Mouse (Mus musculus): Measurements from ENCODE around the gene Kcns1. TPM values are rescaled to one million over a fixed set of nuclear protein-coding genes. Genes with fewer than 3 reads are reported as not detected.
"Not testable (repeated sequence)": the region's sequence is repeated elsewhere in the genome, so short reads cannot be mapped to it uniquely, and the experiment has no call there.

Gene Kcns1
- total and polyA plus RNA-seq, 3 experiments: 0.11 to 0.34 TPM; not detected in 1

- Histone ChIP-seq H3K9me3 (replicated peaks; ENCODE audit: low read length) (peaks cover 2% of the 10 kb centered on the region), H3K4me3 (replicated peaks in 1 of 3; ENCODE audit: low read depth in 2 of 3, low read length in 2 of 3, poor library complexity in 1 of 3) (no peak overlapping the region), H3K79me2 (replicated peaks; ENCODE audit: control insufficient read depth, extremely low read depth, insufficient read depth, poor library complexity, severe bottlenecking) (no peaks in the 10 kb centered on the region), H3K36me3 (replicated peaks in 1 of 2; ENCODE audit: control insufficient read depth in 1 of 2, insufficient read depth in 1 of 2, low read length in 1 of 2) (no peaks in the 10 kb centered on the region), H3K4me2 (ENCODE audit: insufficient read depth, low read depth, poor library complexity, severe bottlenecking) (no peak overlapping the region), H3K27me3 (replicated peaks) (no peaks in the 10 kb centered on the region), H3K9ac (ENCODE audit: insufficient read depth, low read depth) (no peak overlapping the region), H3K27ac (ENCODE audit: insufficient read depth, low read depth) (no peak overlapping the region), H3K4me1 (ENCODE audit: control insufficient read depth in 1 of 2, insufficient read depth in 2 of 2) (peaks cover 9 to 20% of the 10 kb centered on the region in 2 experiments; a peak in 3 of 4 replicates)
- no peak for DNase-seq (ENCODE audit: extremely low read depth)
- TF ChIP-seq MAX (IDR thresholded peaks at IDR 0.05; ENCODE audit: low read length): no peak
- TF ChIP-seq TBP (conservative IDR thresholded peaks at IDR 0.05; ENCODE audit: low read depth, low read length): no peak
- no peak for TF ChIP-seq CHD1 (IDR thresholded peaks at IDR 0.05; ENCODE audit: low read depth, low read length)
- no peak for TF ChIP-seq ZKSCAN1 (IDR thresholded peaks at IDR 0.05; ENCODE audit: borderline replicate concordance, low read depth, low read length)
- dilution Hi-C loops (cut with MboI; ENCODE audit: extremely low pct_ligation_motif_present, extremely low pct_unique_long_range_greater_than_20kb, low sequenced_read_pairs): no loop called here
- in situ Hi-C loops (cut with MboI; ENCODE audit: low pct_ligation_motif_present, low pct_unique_long_range_greater_than_20kb, low sequenced_read_pairs): no loop called here
Observed at GRCm38 (mm10) chr2:164206676-164207075, 35.8 kb upstream of the Kcns1 start.

- H3K79me2 ChIP-seq (replicated peaks; ENCODE audit: control insufficient read depth, extremely low read depth, insufficient read depth, poor library complexity, severe bottlenecking); H3K36me3 ChIP-seq (replicated peaks in 1 of 2; ENCODE audit: control insufficient read depth in 1 of 2, insufficient read depth in 1 of 2, low read length in 1 of 2); in situ Hi-C loops (cut with MboI; ENCODE audit: low pct_ligation_motif_present, low pct_unique_long_range_greater_than_20kb, low sequenced_read_pairs); H3K4me2 ChIP-seq (ENCODE audit: insufficient read depth, low read depth, poor library complexity, severe bottlenecking); H3K27me3 ChIP-seq (replicated peaks); dilution Hi-C loops (cut with MboI; ENCODE audit: extremely low pct_ligation_motif_present, extremely low pct_unique_long_range_greater_than_20kb, low sequenced_read_pairs); H3K9ac ChIP-seq (ENCODE audit: insufficient read depth, low read depth); H3K9me3 ChIP-seq (replicated peaks; ENCODE audit: low read length); H3K27ac ChIP-seq (ENCODE audit: insufficient read depth, low read depth); DNase-seq (ENCODE audit: extremely low read depth); H3K4me3 ChIP-seq (replicated peaks in 1 of 3; ENCODE audit: low read depth in 2 of 3, low read length in 2 of 3, poor library complexity in 1 of 3): not testable (repeated sequence)
- peaks cover 9 to 17% of the 10 kb centered on the region in 2 experiments; a peak in 3 of 4 replicates for H3K4me1 ChIP-seq (ENCODE audit: control insufficient read depth in 1 of 2, insufficient read depth in 2 of 2)
Observed at GRCm38 (mm10) chr2:164206011-164206410, 35.1 kb upstream of the Kcns1 start.

GRCm38 (mm10) chr2:164199626-164200327 lies 28.9 kb upstream of the Kcns1 start, which contains the start of gene Wfdc15a:
Gene Wfdc15a (minus strand): TSS chr2:164200130.
- no peaks in the 10 kb centered on the region for H3K79me2 ChIP-seq (replicated peaks; ENCODE audit: control insufficient read depth, extremely low read depth, insufficient read depth, poor library complexity, severe bottlenecking)
- H3K27me3 ChIP-seq (replicated peaks): no peaks in the 10 kb centered on the region
- in situ Hi-C loops (cut with MboI; ENCODE audit: low pct_ligation_motif_present, low pct_unique_long_range_greater_than_20kb, low sequenced_read_pairs) (no loop called here), dilution Hi-C loops (cut with MboI; ENCODE audit: extremely low pct_ligation_motif_present, extremely low pct_unique_long_range_greater_than_20kb, low sequenced_read_pairs) (no loop called here)
- no peaks in the 10 kb centered on the region for H3K36me3 ChIP-seq (replicated peaks in 1 of 2; ENCODE audit: control insufficient read depth in 1 of 2, insufficient read depth in 1 of 2, low read length in 1 of 2)
- no peak within 1 kb of the TSS for H3K27ac ChIP-seq (ENCODE audit: insufficient read depth, low read depth)
- no peak within 1 kb of the TSS for H3K9ac ChIP-seq (ENCODE audit: insufficient read depth, low read depth)
- H3K4me3 ChIP-seq (replicated peaks in 1 of 3; ENCODE audit: low read depth in 2 of 3, low read length in 2 of 3, poor library complexity in 1 of 3): no peak within 1 kb of the TSS
- DNase-seq (ENCODE audit: extremely low read depth): no peak
- H3K4me2 ChIP-seq (ENCODE audit: insufficient read depth, low read depth, poor library complexity, severe bottlenecking): no peak within 1 kb of the TSS
- TF ChIP-seq POLR2A (IDR thresholded peaks at IDR 0.05; ENCODE audit: low read depth, low read length) (no peak), CTCF (conservative IDR thresholded peaks at IDR 0.05 in 1 of 2, IDR thresholded peaks at IDR 0.05 in 1 of 2; ENCODE audit: low read depth in 2 of 2, low read length in 2 of 2) (no peak), ZMIZ1 (IDR thresholded peaks at IDR 0.05; ENCODE audit: low read depth, low read length) (no peak), SMC3 (IDR thresholded peaks at IDR 0.05; ENCODE audit: low read depth, low read length) (no peak), UBTF (IDR thresholded peaks at IDR 0.05; ENCODE audit: low read depth, low read length) (no peak), GABPA (IDR thresholded peaks at IDR 0.05; ENCODE audit: insufficient replicate concordance, low read depth, low read length) (no peak), NELFE (IDR thresholded peaks at IDR 0.05; ENCODE audit: low read depth, low read length) (no peak), TBP (conservative IDR thresholded peaks at IDR 0.05; ENCODE audit: low read depth, low read length) (no peak), CHD1 (IDR thresholded peaks at IDR 0.05; ENCODE audit: low read depth, low read length) (no peak), RAD21 (IDR thresholded peaks at IDR 0.05; ENCODE audit: low read depth, low read length) (no peak), JUN (IDR thresholded peaks at IDR 0.05; ENCODE audit: insufficient read depth, low read depth, low read length) (no peak), ZNF384 (IDR thresholded peaks at IDR 0.05; ENCODE audit: low read depth, low read length) (no peak), ELF1 (IDR thresholded peaks at IDR 0.05; ENCODE audit: low read depth, low read length) (no peak), E2F4 (IDR thresholded peaks at IDR 0.05; ENCODE audit: insufficient replicate concordance, low read depth, low read length) (no peak), BHLHE40 (IDR thresholded peaks at IDR 0.05; ENCODE audit: low read depth, low read length) (no peak), MEF2A (IDR thresholded peaks at IDR 0.05; ENCODE audit: borderline replicate concordance, low read depth, low read length) (no peak), EP300 (IDR thresholded peaks at IDR 0.05; ENCODE audit: low read length) (no peak), PAX5 (IDR thresholded peaks at IDR 0.05; ENCODE audit: low read length) (no peak)
- H3K4me1 ChIP-seq (ENCODE audit: control insufficient read depth in 1 of 2, insufficient read depth in 2 of 2): peaks cover 11 to 25% of the 10 kb centered on the region in 2 experiments
- H3K9me3 ChIP-seq (replicated peaks; ENCODE audit: low read length): no peaks in the 10 kb centered on the region
